Mouse (Mus musculus) ES-E14 (cell line): ENCODE results near the gene Ccdc184.

Experiments used
- CHD2 ChIP-seq: IDR thresholded peaks from 2 replicates; pipeline ENCODE4 v1.6.1; 2014; ENCODE audit warnings: mild to moderate bottlenecking, low read depth, low read length, inconsistent platforms
- HCFC1 ChIP-seq: IDR thresholded peaks from 2 replicates; pipeline ENCODE4 v1.6.1; 2012; ENCODE audit warnings: low read length, inconsistent platforms, borderline replicate concordance; ENCODE audit not compliant: insufficient read depth
- MAFK ChIP-seq: IDR thresholded peaks from 2 replicates; pipeline ENCODE4 v1.6.1; 2014; ENCODE audit warnings: mild to moderate bottlenecking, low read depth, low read length, inconsistent platforms; ENCODE audit not compliant: insufficient read depth
- ZC3H11A ChIP-seq: IDR thresholded peaks from 2 replicates; pipeline ENCODE4 v1.6.1; 2012; ENCODE audit warnings: low read depth, mild to moderate bottlenecking, inconsistent platforms, low read length, borderline replicate concordance
- ZNF384 ChIP-seq: IDR thresholded peaks from 2 replicates; pipeline ENCODE4 v1.6.1; 2012; ENCODE audit warnings: low read depth, low read length, inconsistent platforms

GRCm38 (mm10) chr15:98166963-98167644 lies at the start of gene Ccdc184:
- no peak for TF ChIP-seq MAFK
- TF ChIP-seq CHD2, result no peak
- TF ChIP-seq ZC3H11A, result no peak
- no peak for TF ChIP-seq HCFC1
- no peak for TF ChIP-seq ZNF384
